Mouse (Mus musculus) left cerebral cortex, adult 8-10 months (tissue): ENCODE measurements around the gene Cdc42se2. TPM values are rescaled to one million over a fixed set of nuclear protein-coding genes. Genes with fewer than 3 reads are reported as not detected.

Source experiments
- DNase-seq, 2 experiments: peaks; one replicate each; pipeline ENCODE4 v3.0.0; 2022; ENCODE audit warnings: low spot score in 2 of 2
- total RNA-seq, 4 experiments: library from RNA; stranded (reverse); gene quantifications; 2 replicates each; pipeline ENCODE4 v1.2.4; 2022

Gene Cdc42se2
- total RNA-seq, 4 experiments from 2014 or later = 112 to 138 (median 115) TPM

DNA sequence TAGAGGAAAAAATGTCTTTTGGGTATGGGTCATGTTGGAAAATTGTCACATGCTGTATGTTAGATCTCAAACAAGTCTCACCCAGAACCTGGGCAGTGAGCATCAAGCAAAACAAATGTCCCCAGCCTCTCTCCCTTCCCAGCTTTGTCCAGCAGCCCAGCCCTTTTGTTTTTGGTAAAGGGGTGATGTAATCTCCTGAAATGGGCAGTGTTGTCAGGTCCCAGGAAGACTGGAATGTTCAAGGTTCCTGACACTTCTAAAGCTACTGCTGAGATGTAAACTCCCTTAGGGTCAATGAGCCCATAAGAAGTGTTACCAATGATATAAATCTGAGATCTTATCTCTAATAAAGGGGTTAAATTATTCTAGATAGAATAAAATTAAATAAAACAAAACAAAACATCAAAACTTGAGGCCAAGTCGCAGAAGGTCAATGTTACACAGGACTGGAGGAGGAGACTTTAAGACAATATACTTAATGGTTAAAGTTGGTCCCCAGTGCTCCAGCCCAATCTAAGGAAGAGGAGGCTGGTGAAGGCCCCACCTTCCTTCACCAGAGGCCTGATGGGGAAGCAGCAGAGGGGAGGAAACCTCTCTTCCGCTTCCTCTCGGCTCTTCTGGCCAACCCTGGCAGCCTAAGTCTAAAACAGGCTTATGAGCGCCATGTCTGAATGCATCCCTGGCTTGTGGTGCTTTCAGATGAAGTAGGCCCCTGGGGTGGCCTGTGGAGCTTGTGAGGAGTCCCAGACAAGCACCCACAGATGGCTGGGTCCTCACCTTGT, 76.8 kb downstream of the Cdc42se2 start:
- no peak for DNase-seq

DNA sequence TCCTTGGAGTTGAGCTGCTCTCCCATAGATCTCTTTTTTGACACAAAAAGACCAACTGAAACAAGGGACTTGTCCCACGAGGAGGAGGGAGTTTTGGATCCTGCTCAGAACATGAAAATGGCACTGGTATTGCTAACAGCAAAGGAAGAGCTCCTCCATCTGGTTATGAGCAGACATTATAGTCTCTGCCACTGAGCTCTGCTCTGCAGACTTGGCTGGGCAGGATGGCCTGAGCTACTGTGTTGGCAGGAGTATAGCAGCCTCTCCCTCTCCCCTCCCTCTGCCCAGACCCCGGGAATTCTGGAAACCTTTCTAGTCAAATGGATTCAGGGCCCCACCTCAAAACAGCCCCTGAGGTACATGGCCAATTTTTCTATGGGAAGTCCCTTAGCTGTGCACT, 77.8 kb downstream of the Cdc42se2 start:
- no peak for DNase-seq

- DNase-seq = no peak
Measured at GRCm38 (mm10) chr11:54708153-54708552, 79.3 kb downstream of the Cdc42se2 start.

GRCm38 (mm10) chr11:54703306-54703705, 84.2 kb downstream of the Cdc42se2 start:
- peak; percentile 23 to 56 for DNase-seq

GRCm38 (mm10) chr11:54701848-54702247, 85.6 kb downstream of the Cdc42se2 start:
- DNase-seq = no peak

DNA sequence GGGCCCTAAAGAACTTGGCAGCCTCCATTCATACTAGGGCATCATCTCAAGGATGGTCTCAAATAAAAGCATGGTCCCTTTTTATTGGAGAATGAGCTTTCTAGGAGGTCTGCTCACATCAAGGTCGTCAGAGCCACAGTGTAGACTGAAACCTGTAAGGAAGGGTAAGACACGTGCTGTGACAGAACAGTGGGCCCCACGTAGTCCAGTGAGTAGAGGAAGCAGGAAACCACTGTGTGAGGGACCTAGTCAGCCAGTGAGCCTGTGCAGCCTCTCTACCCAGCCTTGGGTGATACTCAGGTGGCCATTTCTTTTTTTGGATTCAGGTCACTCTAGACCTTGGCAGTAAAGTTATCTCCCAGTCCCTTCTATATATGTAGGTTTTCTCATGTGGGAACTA, 87.5 kb downstream of the Cdc42se2 start:
- DNase-seq = no peak

- DNase-seq = no peak
Measured at GRCm38 (mm10) chr11:54698636-54699035, 88.8 kb downstream of the Cdc42se2 start.

DNA sequence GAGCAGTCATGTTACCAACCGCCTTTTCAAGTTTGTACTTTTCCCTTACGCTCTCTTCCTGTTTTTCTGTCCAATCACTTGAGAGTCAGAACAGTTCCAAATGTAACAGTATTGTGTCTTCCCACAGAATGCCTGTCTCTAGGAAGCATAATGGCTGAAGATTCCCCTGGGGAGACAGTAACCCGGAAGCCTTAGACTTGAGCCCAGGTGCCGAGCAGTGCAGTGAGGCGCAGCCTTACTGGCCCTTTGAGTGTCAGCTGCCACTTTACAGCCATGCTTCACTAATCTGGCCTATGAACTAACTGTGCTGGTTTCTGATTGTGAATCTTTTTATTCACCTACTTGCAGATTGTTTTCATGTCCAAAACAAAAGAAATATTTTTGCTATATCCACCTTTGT, 89.9 kb downstream of the Cdc42se2 start:
- DNase-seq = no peak

DNA sequence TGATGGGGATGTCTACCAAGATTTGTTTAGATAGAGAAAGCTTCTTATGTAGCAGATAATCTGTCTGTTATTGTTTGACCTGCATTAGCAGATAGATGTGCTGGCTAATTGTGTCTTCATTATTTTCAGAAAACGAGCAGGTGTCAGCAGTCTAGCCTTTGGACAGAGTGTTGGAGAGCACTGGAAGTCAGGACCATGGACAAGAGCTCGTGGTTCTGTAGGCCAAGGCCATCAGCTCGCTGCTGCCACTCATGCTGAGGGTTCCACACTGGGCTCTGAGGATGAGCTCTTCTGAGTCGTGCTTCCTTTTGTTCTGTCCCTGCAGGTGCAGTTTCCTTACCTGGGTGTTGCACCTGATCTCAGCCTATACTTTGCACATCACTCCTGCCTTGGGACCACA, 91.5 kb downstream of the Cdc42se2 start:
- no peak for DNase-seq

GRCm38 (mm10) chr11:54694291-54694690, 93.2 kb downstream of the Cdc42se2 start:
- DNase-seq = no peak

GRCm38 (mm10) chr11:54693696-54694095, 93.8 kb downstream of the Cdc42se2 start:
- DNase-seq = no peak

- no peak for DNase-seq
Measured at GRCm38 (mm10) chr11:54691179-54691578, 96.3 kb downstream of the Cdc42se2 start.

GRCm38 (mm10) chr11:54690171-54690570, 97.3 kb downstream of the Cdc42se2 start:
- no peak for DNase-seq

DNA sequence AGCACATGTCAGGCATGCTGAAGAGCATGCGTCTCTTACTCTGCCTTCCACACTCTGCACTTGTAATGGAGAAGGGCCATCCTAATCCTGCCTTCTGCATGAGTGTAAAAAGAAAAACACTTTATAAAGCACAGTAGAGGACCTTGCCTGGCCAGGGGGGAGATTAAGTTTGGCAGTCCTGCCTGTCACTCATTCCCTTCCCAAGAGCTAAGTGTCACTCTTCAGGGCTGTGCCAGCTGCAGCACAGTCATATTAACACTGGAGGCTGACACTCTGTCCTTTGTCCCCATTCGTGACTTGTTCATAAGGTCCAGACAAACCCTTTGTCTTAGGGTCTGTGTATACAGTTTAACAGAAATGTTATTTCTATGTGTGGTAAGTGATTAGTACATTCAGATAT, 102.6 kb downstream of the Cdc42se2 start:
- DNase-seq = no peak

- DNase-seq = no peak
Measured at GRCm38 (mm10) chr11:54679141-54679540, 108.3 kb downstream of the Cdc42se2 start.

DNA sequence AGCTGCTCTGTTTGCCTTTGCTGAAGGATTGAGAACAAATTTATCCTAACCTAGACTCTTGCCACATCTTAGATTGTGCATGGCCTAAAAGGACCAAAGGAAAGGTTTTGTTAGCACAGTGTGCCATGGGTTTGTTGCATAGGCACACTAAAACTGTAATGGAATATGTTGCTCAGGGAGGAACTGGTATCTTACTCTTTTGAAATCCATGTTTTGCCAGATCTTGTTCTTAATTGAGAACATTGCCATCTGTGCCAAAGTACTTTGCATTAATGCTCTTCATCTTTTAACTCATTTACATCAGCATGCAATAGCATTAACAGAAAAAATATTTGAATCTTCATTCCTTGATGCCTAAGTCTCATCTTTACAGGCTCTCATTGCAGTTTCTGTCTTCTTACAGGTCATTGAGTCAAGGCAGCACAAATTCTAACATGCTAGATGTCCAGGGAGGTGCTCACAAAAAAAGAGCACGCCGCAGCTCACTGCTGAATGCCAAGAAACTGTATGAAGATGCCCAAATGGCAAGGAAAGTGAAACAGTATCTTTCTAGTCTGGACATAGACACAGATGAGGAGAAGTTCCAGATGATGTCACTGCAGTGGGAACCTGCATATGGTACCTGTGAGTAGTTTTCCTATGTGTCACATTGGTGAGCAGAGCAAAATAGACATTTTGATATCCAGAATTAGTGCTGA, 111.5 kb downstream of the Cdc42se2 start:
- no peak for DNase-seq

- no peak for DNase-seq
Measured at GRCm38 (mm10) chr11:54673575-54674298, 113.7 kb downstream of the Cdc42se2 start.

Other genes starting within 250 kb of the Cdc42se2 start
- gene Lyrm7, start 73.2 kb upstream of the Cdc42se2 start, total RNA-seq = 10 to 100 TPM; 23.4 to 37.9 (median 27.9) TPM
- 100 to 1,000 TPM; 204 to 277 (median 234) TPM for gene Hint1, start 78.7 kb upstream of the Cdc42se2 start, total RNA-seq
- 10 to 100 TPM in 2 of 4 experiments, 1 to 10 TPM in 2; 7.5 to 12.5 (median 10.4) TPM for gene Gpx3, start 114.8 kb upstream of the Cdc42se2 start, total RNA-seq
- gene Tnip1, start 175.2 kb upstream of the Cdc42se2 start, total RNA-seq = 10 to 100 TPM; 33.0 to 36.3 (median 34.9) TPM
- 10 to 100 TPM; 81.9 to 92.8 (median 85.4) TPM for gene Anxa6, start 245.8 kb upstream of the Cdc42se2 start, total RNA-seq